In the genomic region with DNA sequence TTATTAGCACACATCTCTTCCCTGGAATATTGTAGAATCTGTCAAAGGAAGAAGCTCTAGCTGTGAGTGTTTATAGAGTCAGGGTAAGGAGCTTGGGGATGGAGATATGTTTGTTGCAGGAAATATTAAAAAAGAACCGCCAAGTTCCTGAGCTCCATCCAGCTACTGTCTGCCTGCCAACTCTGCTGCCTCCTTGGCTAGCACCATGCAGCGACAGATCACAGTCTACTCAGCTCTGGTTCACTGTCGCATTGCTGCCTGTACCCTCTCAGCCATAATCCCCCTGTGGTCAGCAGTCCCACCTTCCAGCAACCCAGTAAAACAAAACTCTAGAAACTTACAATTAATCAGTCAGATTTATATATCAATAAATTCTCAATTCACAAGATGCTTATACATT, we compare ENCODE assay signal across 22 mouse cellular contexts. TPM values are rescaled to one million over a fixed set of nuclear protein-coding genes. Genes with fewer than 3 reads are reported as not detected.
DNase-seq lines count a peak whose midpoint lies in the region; ATAC-seq and TF ChIP-seq lines count a peak whose summit lies in the region.
"Had no signal": no experiment of that assay in that cellular context is flagged by ENCODE, and none has a peak within 500 bp of the region (broad histone marks: within the 10 kb centered on the region; RNA-seq: fewer than 3 reads in every experiment).

No protein-coding gene starts in this region.

- ATAC-seq in forebrain, embryonic 16.5 days, result 0 out of 2 replicates have a peak, but pooled peaks have one; percentile 28
- no peak for ATAC-seq in lung, embryonic 14.5 days (ENCODE audit: insufficient read depth)
- ATAC-seq: activated CD4-positive, CD25-positive, alpha-beta regulatory T cell, adult 4 months; forebrain, embryonic 14.5 days; intestine, embryonic 16.5 days; Patski had no signal

- no peak overlapping the region for H3K9ac ChIP-seq in forebrain, embryonic 16.5 days (replicated peaks; ENCODE audit: low read depth, low read length)
- no peak overlapping the region for H3K9ac ChIP-seq in lung, embryonic 14.5 days
- H3K9ac ChIP-seq: heart, embryonic 13.5 days; hindbrain, embryonic 15.5 days had no signal

- H3K9me3 ChIP-seq in forebrain, embryonic 16.5 days (ENCODE audit: control insufficient read depth, low read length), result no peaks in the 10 kb centered on the region
- no peaks in the 10 kb centered on the region for H3K9me3 ChIP-seq in forebrain, embryonic 10.5 days
- H3K9me3 ChIP-seq in lung, embryonic 14.5 days (ENCODE audit: low read depth, low read length), result no peaks in the 10 kb centered on the region
- H3K9me3 ChIP-seq: embryonic facial prominence, embryonic 10.5 days; heart, embryonic 13.5 days; hindbrain, embryonic 15.5 days had no signal

- TF ChIP-seq CTCF in lung, embryonic 14.5 days (IDR thresholded peaks at IDR 0.05; ENCODE audit: low read depth), result no peak

- no peaks in the 10 kb centered on the region for H3K36me3 ChIP-seq in forebrain, embryonic 16.5 days (ENCODE audit: control insufficient read depth, insufficient read depth)
- no peaks in the 10 kb centered on the region for H3K36me3 ChIP-seq in forebrain, embryonic 10.5 days (replicated peaks)
- no peaks in the 10 kb centered on the region for H3K36me3 ChIP-seq in lung, embryonic 14.5 days (ENCODE audit: insufficient read depth)
- H3K36me3 ChIP-seq: embryonic facial prominence, embryonic 10.5 days; heart, embryonic 13.5 days; hindbrain, embryonic 15.5 days had no signal

- H3K27me3 ChIP-seq in forebrain, embryonic 16.5 days (replicated peaks; ENCODE audit: control insufficient read depth, insufficient read depth, low read length), result no peaks in the 10 kb centered on the region
- no peaks in the 10 kb centered on the region for H3K27me3 ChIP-seq in forebrain, embryonic 10.5 days (ENCODE audit: poor library complexity, severe bottlenecking)
- no peaks in the 10 kb centered on the region for H3K27me3 ChIP-seq in lung, embryonic 14.5 days (ENCODE audit: insufficient read depth, low read length)
- H3K27me3 ChIP-seq: CH12.LX; heart, embryonic 13.5 days; hindbrain, embryonic 15.5 days; Patski had no signal

- WGBS in forebrain, embryonic 16.5 days, result 69% methylated on average over 3 of the region's 3 CpGs
- WGBS in forebrain, embryonic 10.5 days, result 86% methylated on average over 3 of the region's 3 CpGs
- 50% methylated on average over 3 of the region's 3 CpGs for WGBS in lung, embryonic 14.5 days

- no peaks in the 10 kb centered on the region for H3K4me1 ChIP-seq in forebrain, embryonic 16.5 days (replicated peaks; ENCODE audit: control insufficient read depth, insufficient read depth, low read length)
- H3K4me1 ChIP-seq in forebrain, embryonic 10.5 days, result no peaks in the 10 kb centered on the region
- no peaks in the 10 kb centered on the region for H3K4me1 ChIP-seq in lung, embryonic 14.5 days (ENCODE audit: insufficient read depth)
- H3K4me1 ChIP-seq: embryonic facial prominence, embryonic 10.5 days; heart, embryonic 13.5 days; hindbrain, embryonic 15.5 days had no signal

- H3K27ac ChIP-seq in forebrain, embryonic 16.5 days (ENCODE audit: low read length), result no peak overlapping the region
- no peak overlapping the region for H3K27ac ChIP-seq in forebrain, embryonic 10.5 days
- no peak overlapping the region for H3K27ac ChIP-seq in lung, embryonic 14.5 days (ENCODE audit: low read depth)
- H3K27ac ChIP-seq: embryonic facial prominence, embryonic 10.5 days; heart, embryonic 13.5 days; hindbrain, embryonic 15.5 days had no signal

- H3K4me3 ChIP-seq in forebrain, embryonic 16.5 days (replicated peaks; ENCODE audit: low read length), result no peak overlapping the region
- no peak overlapping the region for H3K4me3 ChIP-seq in forebrain, embryonic 10.5 days
- no peak overlapping the region for H3K4me3 ChIP-seq in lung, embryonic 14.5 days (ENCODE audit: low read depth, low read length)
- H3K4me3 ChIP-seq: embryonic facial prominence, embryonic 10.5 days; heart, embryonic 13.5 days; hindbrain, embryonic 15.5 days had no signal

- no peak overlapping the region for H3K4me2 ChIP-seq in forebrain, embryonic 16.5 days (ENCODE audit: low read length)
- H3K4me2 ChIP-seq in lung, embryonic 14.5 days, result no peak overlapping the region
- H3K4me2 ChIP-seq: heart, embryonic 13.5 days; hindbrain, embryonic 15.5 days had no signal

- DNase-seq in cerebellum, postnatal 10 days, result peak; percentile 54 to 70
- DNase-seq in cerebellum, adult 11 months, result no peak
- no peak for DNase-seq in forebrain, embryonic 10.5 days (ENCODE audit: extremely low spot score, low spot score)
- peak; percentile 17 for DNase-seq in lung, embryonic 14.5 days
- DNase-seq in lung, postnatal 10 days, result no peak
- DNase-seq: adrenal gland, postnatal 14 days; cerebellum, adult 8-10 months; gastrocnemius, postnatal 36 days; heart, adult 11 months; heart, postnatal 36 days had no signal

RNA-seq across cellular contexts. Expression of gene Gm21293, which starts 32.7 kb away (rescaled TPM):
- not detected in 2 replicates for polyA plus RNA-seq in forebrain, embryonic 16.5 days (2015; fragmentation: Nextera tagmentation; extraction: Ambion mirVana)
- polyA plus RNA-seq in forebrain, embryonic 10.5 days (2016; fragmentation: Nextera tagmentation; extraction: Ambion mirVana), result not detected in 2 replicates
- not detected in 2 replicates for polyA plus RNA-seq in lung, embryonic 14.5 days (2014; fragmentation: Nextera tagmentation; extraction: Ambion mirVana)
- polyA plus RNA-seq: activated CD4-positive, CD25-positive, alpha-beta regulatory T cell, adult 4 months; embryonic facial prominence, embryonic 10.5 days; embryonic facial prominence, embryonic 14.5 days; forebrain, embryonic 14.5 days; heart, embryonic 13.5 days; heart, postnatal 0 days; hindbrain, embryonic 11.5 days; hindbrain, embryonic 15.5 days; intestine, embryonic 16.5 days; Patski had no signal

RNA-seq across cellular contexts. Expression of gene Gm6763, which starts 41.3 kb away (rescaled TPM):
- not detected in 2 replicates for polyA plus RNA-seq in forebrain, embryonic 16.5 days (2015; fragmentation: Nextera tagmentation; extraction: Ambion mirVana)
- not detected in 2 replicates for polyA plus RNA-seq in forebrain, embryonic 10.5 days (2016; fragmentation: Nextera tagmentation; extraction: Ambion mirVana)
- polyA plus RNA-seq in lung, embryonic 14.5 days (2014; fragmentation: Nextera tagmentation; extraction: Ambion mirVana), result not detected in 2 replicates
- polyA plus RNA-seq: activated CD4-positive, CD25-positive, alpha-beta regulatory T cell, adult 4 months; embryonic facial prominence, embryonic 10.5 days; embryonic facial prominence, embryonic 14.5 days; forebrain, embryonic 14.5 days; heart, embryonic 13.5 days; heart, postnatal 0 days; hindbrain, embryonic 11.5 days; hindbrain, embryonic 15.5 days; intestine, embryonic 16.5 days; Patski had no signal

RNA-seq across cellular contexts. Expression of gene Gm8764, which starts 49.8 kb away (rescaled TPM):
- not detected in 2 replicates for polyA plus RNA-seq in forebrain, embryonic 16.5 days (2015; fragmentation: Nextera tagmentation; extraction: Ambion mirVana)
- not detected in 2 replicates for polyA plus RNA-seq in forebrain, embryonic 10.5 days (2016; fragmentation: Nextera tagmentation; extraction: Ambion mirVana)
- polyA plus RNA-seq in lung, embryonic 14.5 days (2014; fragmentation: Nextera tagmentation; extraction: Ambion mirVana), result not detected in 2 replicates
- polyA plus RNA-seq: activated CD4-positive, CD25-positive, alpha-beta regulatory T cell, adult 4 months; embryonic facial prominence, embryonic 10.5 days; embryonic facial prominence, embryonic 14.5 days; forebrain, embryonic 14.5 days; heart, embryonic 13.5 days; heart, postnatal 0 days; hindbrain, embryonic 11.5 days; hindbrain, embryonic 15.5 days; intestine, embryonic 16.5 days; Patski had no signal

RNA-seq across cellular contexts. Expression of gene Gm21304, which starts 58.3 kb away (rescaled TPM):
- not detected in 2 replicates for polyA plus RNA-seq in forebrain, embryonic 16.5 days (2015; fragmentation: Nextera tagmentation; extraction: Ambion mirVana)
- polyA plus RNA-seq in forebrain, embryonic 10.5 days (2016; fragmentation: Nextera tagmentation; extraction: Ambion mirVana), result not detected in 2 replicates
- not detected in 2 replicates for polyA plus RNA-seq in lung, embryonic 14.5 days (2014; fragmentation: Nextera tagmentation; extraction: Ambion mirVana)
- polyA plus RNA-seq: activated CD4-positive, CD25-positive, alpha-beta regulatory T cell, adult 4 months; embryonic facial prominence, embryonic 10.5 days; embryonic facial prominence, embryonic 14.5 days; forebrain, embryonic 14.5 days; heart, embryonic 13.5 days; heart, postnatal 0 days; hindbrain, embryonic 11.5 days; hindbrain, embryonic 15.5 days; intestine, embryonic 16.5 days; Patski had no signal

Comparison
In these comparisons a context has a peak if more than half of its experiments do, and no peak if none do; other contexts are left out.
1. DNase-seq: peak in cerebellum, postnatal 10 days (2 of 2) and lung, embryonic 14.5 days (single experiment); none in cerebellum, adult 11 months (single experiment), forebrain, embryonic 10.5 days (single experiment) and lung, postnatal 10 days (single experiment).